Mouse (Mus musculus) brain, embryonic 14.5 days (tissue): ENCODE results near the gene Bcl10.

Experiments used
- CTCF ChIP-seq: fragments of 200-500 bp; IDR thresholded peaks from 2 replicates; pipeline ENCODE4 v1.5.1; 2012; ENCODE audit warnings: inconsistent platforms, mild to moderate bottlenecking, moderate library complexity, borderline replicate concordance; ENCODE audit not compliant: insufficient read depth, insufficient read length; ENCODE audit errors: extremely low read depth
- POLR2A ChIP-seq: fragments of 200-500 bp; IDR thresholded peaks from 2 replicates; pipeline ENCODE4 v1.6.1; 2012; ENCODE audit warnings: mild to moderate bottlenecking, inconsistent platforms, borderline replicate concordance; ENCODE audit not compliant: poor library complexity, insufficient read depth, insufficient read length, severe bottlenecking; ENCODE audit errors: extremely low read depth

GRCm38 (mm10) chr3:145937505-145938404 lies 15.2 kb downstream of the Bcl10 start, which contains the start of gene 2410004B18Rik:
- peak; percentile 84; the same call in 1 of the 2 replicates for TF ChIP-seq POLR2A
- TF ChIP-seq CTCF, result peak; percentile 99
